Mouse (Mus musculus) brain, adult 2 months (tissue): ENCODE results near the gene Fkbpl.
A peak's percentile ranks its signal among the peaks of the same experiment; 100 is the strongest.

Experiments used
- DNase-seq: peaks from one replicate; pipeline ENCODE4 v3.0.0; 2011; ENCODE audit warnings: low read depth, low spot score

Fkbpl gene

DNA sequence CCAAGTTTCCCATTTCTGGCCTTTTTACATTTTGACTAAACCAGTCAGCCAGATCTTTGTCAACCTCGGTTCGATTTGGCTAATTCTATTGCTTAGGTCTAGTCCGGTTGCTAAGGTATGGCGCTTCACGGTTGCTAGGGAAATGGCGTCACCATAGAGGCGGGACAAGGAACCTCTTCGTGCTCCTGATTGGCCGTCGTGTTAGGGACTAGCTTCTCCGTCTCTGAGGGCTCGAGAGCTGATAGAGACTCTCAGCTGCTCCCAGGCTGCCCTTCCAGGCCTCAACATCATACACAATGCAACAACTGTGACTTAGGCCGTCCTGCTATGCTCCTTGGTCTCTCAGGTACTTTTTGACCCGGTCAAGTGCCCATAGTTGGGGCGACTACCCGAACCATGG lies at the start of gene Fkbpl:
Gene Fkbpl, plus strand, starts transcription at position 157 of the 400 bp plus-strand sequence.
- peak; percentile 99 for DNase-seq

DNA sequence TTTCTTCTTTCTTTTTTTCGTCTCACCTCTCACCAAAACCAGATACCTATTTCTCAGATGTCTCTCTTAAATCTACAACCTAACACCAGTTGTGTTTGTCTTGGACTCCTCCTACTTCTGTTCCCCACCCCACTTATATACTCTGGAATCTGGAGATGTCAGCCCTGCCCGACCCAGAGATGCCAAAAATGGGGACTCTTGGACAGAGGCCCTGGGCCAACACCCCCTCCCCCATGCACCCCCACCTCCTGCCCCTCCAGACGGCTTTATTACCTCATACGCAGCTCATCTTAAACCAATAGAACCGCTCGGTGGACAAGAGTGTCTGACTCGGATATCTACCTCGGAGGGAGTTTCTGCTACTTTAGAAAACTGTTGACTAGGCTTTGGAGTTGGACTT lies 48.5 kb upstream of the Fkbpl start:
- no peak for DNase-seq

DNA sequence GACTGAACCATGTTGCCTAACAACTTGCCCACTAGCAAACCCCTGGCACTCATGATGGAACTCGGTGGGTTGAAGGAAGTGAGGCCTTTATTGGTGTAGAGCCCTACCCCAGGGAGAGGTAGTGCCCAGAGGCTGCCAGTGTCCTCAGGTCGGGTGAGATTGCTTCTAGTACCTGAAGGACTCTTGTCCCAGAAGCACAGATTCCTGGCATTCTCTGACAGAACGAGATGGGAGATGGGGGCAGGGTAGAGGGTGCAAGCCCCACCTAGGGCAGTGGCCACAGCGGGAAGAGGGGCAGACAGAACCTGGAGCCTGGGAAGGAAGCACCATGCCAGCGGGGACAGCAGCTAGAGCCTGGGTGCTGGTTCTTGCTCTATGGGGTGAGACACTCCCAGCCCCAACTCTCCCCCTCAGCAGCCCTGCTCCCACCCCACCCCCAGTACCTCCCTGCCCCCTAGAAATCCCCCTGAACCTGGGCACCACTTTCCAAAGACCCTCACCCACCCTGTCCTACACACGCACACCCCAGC lies 46.9 kb upstream of the Fkbpl start, which contains the start of gene Ager:
Gene Ager, plus strand, starts transcription at position 297 of the 530 bp plus-strand sequence.
- DNase-seq = no peak

DNA sequence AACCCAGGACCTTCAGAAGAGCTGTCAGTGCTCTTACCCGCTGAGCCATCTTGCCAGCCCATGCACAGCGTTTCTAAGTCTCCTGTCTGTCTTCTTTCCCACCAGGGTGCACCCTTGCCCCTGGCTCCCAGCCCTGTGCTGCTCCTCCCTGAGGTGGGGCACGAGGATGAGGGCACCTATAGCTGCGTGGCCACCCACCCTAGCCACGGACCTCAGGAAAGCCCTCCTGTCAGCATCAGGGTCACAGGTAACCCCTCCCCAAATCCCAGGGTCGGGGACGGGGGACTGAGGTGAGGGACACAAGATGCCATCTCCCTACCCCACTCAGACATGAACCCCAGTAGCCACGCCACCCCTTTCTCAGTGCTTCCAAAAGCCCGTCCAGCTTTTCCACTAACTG lies 44.7 kb upstream of the Fkbpl start:
- DNase-seq = no peak

DNA sequence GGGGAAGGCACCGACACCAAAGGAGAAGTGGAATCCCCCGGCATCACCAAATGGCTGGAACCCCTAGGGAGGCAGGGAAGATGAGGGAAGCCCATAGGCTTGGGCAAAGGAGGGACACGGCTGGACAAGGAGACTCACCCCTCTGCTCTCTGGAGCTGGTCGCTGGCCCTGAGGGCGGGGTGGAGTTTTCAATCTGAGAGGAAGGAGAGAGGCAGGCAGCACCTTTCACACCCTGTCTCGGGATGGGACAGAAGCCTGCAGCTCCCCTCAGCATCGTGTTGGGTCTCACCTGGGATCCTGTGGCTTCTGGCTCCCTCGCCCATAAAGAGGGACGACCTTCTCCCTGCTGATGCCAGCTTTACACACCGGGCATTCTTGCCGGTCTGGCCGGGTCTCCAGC lies 42.8 kb upstream of the Fkbpl start:
- no peak for DNase-seq

DNA sequence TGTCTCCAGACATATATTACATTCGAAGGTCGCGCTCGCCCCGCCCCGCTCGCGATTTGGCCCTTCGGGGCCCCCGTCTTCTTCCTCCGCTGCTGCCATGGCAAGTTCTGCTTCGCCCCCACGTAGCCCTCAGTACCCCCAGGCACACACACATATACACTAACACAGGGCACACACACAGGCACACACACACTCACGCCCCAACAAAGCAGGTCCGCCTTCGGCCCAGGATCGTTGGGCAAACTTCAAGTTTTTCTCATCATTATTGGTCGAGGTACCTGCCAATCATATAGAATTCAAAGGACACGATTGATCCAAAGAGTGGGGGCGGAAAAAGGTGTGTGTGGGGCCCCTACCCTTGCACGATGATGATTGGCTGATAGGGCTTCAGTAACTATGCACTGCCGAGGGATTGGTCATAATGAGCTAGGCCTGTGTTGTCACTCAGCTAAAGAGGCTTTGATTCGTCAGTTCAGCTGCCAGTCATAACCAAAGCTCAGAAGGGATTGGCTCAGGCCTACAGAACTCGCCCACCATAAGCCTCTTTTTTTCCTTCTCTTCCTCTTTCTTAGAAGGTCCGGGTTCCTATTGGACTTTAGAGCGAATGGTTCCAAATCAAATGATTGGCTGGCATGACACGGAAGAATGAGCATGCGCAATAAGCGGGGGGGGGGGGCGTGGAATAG lies 41.0 kb upstream of the Fkbpl start, which contains the start of gene Rnf5:
Gene Rnf5, minus strand, starts transcription at position 316 of the 686 bp plus-strand sequence.
- DNase-seq = peak; percentile 100

GRCm38 (mm10) chr17:34604061-34604508 lies 40.5 kb upstream of the Fkbpl start, which contains the start of gene Agpat1:
Agpat1 (plus strand) TSS chr17:34604262.
- DNase-seq = peak; percentile 100

DNA sequence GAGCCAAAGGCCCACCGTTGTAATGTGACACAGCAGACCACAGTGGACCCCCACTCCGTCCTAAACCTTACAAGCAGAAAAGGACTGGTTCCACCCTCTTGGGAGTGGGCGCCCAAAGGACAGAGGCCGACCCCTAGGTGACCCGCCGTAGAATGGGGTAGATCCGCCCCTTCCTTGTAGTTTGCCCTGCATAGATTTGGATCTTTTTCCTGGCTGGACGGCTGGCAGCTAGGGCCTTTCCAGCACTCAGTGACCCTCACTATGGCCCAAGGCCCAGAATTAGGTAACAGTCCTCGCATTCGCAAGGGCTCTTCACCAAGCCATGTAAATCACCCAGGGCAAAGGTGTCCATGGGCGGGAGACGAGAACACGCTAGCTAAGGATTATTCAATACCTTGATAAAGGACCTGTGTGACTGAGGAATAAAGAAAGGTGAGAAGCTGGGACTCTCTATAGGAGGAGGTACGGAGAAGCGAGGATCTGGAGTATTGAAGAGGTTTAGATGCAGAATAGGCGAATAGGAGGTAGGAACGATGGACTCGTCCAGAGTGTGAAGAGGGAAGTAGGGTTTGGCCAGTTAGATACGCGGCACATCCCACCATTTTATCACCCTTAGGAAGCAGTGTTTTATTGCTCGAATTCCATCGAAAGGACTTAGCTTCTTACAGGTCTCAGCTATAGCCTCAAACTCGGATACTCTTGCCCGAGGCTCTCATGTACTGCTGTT lies 39.9 kb upstream of the Fkbpl start:
- peak; percentile 43 for DNase-seq

DNA sequence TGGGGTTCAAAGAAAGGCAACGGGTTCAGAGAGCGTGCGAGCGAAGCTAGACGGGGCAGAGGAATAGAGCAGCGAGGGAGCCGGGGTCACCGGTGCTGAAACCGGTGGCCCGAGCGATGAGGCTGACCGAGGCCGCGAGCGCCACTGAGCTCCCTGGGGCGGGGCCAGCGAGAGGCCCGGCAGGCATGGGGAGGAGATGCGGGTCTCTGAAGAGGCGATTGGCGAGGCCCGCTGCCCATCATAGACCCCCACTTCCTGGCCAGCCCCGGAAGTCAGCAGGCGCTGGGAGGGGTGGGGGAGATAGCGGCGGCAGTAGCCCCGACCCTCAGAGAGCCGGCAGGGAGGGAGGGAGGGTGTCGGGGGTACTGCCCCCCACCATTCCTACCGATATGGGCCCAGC lies 39.0 kb upstream of the Fkbpl start:
- DNase-seq = peak; percentile 98

DNA sequence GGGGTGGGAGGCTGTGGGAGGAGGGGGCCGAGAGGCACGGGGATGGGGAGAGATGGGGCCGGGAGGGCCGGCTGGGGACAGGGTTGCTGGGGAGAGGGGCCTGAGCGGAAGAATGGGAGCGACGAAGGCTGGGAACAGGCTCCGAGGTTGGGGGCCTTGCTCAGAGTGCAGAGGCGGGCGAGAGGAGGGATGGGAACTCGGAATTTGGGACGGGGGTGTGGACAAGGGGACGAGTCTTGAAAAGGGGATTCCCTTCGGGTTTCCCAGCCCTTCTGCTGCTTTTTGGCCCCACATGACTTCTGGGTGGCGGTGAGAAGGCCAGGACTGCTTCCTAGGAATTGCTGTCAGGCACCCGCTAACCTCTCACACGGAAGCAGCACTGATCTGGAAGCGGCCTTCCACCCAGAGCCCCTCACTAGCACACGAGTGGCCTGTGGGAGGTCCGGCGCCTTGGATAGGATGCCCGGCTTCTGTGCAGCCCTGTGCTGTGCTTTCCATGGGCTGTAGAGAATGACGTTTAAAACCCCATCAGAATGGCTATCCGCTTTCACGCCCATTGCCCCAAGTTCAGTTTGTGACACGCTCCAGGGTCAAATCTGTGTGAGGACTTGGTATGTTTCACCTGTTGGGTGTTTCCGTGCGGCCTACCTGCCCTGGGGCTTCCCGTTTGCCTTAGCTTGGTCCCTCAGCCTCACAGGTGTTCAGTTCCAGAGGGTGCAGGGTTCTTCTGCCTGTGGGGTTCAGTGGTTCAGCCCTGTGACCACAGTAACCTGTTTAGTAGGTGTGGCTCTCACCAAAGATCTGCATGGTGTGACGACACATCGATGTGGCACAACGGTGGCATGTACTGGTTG lies 38.2 kb upstream of the Fkbpl start:
- DNase-seq = peak; percentile 29

GRCm38 (mm10) chr17:34607997-34608396 lies 36.6 kb upstream of the Fkbpl start:
- peak; percentile 16 for DNase-seq

- DNase-seq = no peak
These were observed 33.5 kb upstream of the Fkbpl start for GRCm38 (mm10) chr17:34611050-34611449.

GRCm38 (mm10) chr17:34613054-34613645 lies 31.4 kb upstream of the Fkbpl start:
- DNase-seq = no peak

GRCm38 (mm10) chr17:34613830-34614229 lies 30.7 kb upstream of the Fkbpl start:
- DNase-seq = peak; percentile 68

DNA sequence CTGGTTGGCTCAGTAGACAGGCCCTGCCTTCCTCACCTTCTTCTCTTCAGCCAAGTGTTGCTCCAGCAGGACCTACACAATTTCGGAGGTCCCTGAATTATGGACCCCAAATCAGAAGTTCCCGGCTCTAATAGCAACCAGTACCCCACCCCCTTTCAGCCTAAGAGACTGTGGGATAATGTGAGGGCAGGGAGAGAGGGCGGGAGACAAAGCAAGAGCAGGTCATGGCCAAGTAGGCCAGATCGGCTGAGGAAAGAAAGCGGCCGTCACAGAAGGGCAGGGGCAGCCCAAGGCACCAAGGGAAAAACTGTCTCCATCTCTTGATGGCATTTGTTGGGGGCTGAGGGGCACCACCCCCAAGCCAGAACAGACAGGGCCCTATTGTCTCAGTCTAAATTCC lies 28.7 kb upstream of the Fkbpl start, which contains the start of gene Egfl8:
Gene Egfl8, minus strand, starts transcription at position 101 of the 400 bp plus-strand sequence.
- DNase-seq = no peak

DNA sequence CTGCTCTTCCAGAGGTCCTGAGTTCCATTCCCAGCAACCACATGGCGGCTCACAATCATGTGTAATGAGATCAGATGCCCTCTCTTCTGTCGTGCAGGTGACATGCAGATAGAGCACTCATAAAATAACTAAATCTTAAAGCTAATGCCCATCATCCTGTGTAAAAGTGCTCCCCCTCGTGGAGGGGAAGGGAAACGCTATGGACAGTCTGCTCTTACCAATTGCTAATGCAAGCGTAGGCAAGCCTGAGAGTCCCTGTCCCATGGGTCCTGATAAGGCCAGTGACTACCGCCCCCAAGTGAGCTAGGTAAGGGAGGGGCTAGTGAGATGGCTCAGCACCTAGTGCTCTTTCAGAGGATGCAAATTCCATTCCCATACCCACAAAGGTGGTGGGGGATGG lies 25.6 kb upstream of the Fkbpl start:
- DNase-seq = peak; percentile 80

- no peak for DNase-seq
These were observed 23.6 kb upstream of the Fkbpl start for GRCm38 (mm10) chr17:34621006-34621405.

DNA sequence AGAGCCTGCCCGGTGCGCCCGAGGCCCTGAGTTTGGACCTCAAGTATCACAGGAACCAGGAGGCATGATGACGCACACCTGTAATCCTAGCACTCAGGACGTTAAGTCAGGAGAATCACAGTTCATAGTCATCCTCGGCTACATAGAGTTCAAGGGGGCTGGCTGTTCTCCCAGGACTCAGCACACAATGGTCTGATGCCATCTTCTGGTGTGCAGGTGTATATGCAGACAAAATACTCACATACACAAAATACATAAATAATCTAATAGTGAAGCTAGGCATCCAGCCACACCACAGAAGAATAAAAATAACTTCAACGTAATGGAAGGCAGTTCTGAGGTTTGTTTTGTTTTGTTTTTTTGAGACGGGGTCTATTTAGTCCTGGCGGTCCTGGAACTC lies 21.4 kb upstream of the Fkbpl start:
- no peak for DNase-seq

- DNase-seq = no peak
These were observed 19.6 kb upstream of the Fkbpl start for GRCm38 (mm10) chr17:34624981-34625380.

- no peak for DNase-seq
These were observed 18.3 kb upstream of the Fkbpl start for GRCm38 (mm10) chr17:34626062-34626772.

DNA sequence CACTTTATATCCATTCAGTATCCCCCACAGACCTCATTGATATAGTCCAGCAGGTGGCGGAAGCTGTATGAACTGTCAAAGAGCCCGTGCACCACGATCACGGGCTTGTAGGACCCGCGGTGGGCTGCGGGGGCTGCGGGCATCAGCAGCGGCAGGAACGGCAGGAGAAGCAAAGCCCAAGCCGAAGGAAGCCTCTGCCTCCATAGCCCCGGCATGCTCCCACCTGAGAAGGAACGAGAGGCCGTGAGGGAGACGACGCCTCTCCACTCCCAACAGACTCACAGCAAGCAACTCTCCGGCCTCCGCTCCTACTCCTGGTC lies 17.8 kb upstream of the Fkbpl start:
- peak; percentile 64 for DNase-seq
